7 mouse cellular contexts compared by ENCODE assay signal in the genomic region with DNA sequence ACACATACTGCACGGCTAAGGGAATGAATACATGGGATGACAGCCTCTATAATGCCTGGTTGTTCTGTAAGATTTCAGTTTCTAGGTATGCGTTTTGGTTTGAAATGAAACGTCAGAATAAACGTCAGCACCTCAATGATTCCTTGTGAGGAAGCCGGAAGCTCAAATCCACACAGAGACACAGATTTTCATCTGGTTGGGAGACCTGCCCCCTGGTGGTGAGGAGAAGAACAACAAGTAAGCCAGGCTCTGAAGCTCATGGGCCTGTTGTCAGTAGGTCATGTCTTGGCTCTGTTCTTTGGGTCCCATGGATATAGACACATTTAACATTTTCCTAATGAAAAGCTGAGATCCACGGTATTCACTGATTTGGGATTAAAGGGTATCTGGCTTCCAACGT. TPM values are rescaled to one million over a fixed set of nuclear protein-coding genes. Genes with fewer than 3 reads are reported as not detected.
DNase-seq lines count a peak whose midpoint lies in the region; ATAC-seq and TF ChIP-seq lines count a peak whose summit lies in the region.

No protein-coding gene starts in this region.

- no peak for ATAC-seq in kidney, embryonic 16.5 days (ENCODE audit: low FRiP score, low TSS enrichment)
- ATAC-seq in forebrain, postnatal 0 days, result peak; percentile 38

- H3K36me3 ChIP-seq in kidney, embryonic 16.5 days (ENCODE audit: insufficient read depth, low read length), result no peaks in the 10 kb centered on the region
- H3K36me3 ChIP-seq in ES-Bruce4 (ENCODE audit: control insufficient read depth, insufficient read depth, low read length, poor library complexity, severe bottlenecking), result no peaks in the 10 kb centered on the region
- no peaks in the 10 kb centered on the region for H3K36me3 ChIP-seq in forebrain, postnatal 0 days (ENCODE audit: insufficient read depth)

- peak; percentile 40 for DNase-seq in kidney, adult 9 months
- peak; percentile 70 for DNase-seq in adrenal gland, postnatal 14 days
- peak; percentile 86 for DNase-seq in forebrain, postnatal 0 days
- DNase-seq in left cerebral cortex, postnatal 4 days, result peak; percentile 55
- peak; percentile 42 for DNase-seq in right cerebral cortex, postnatal 25 days

- H3K9me3 ChIP-seq in kidney, embryonic 16.5 days (ENCODE audit: low read length), result no peaks in the 10 kb centered on the region
- no peaks in the 10 kb centered on the region for H3K9me3 ChIP-seq in ES-Bruce4 (replicated peaks; ENCODE audit: control insufficient read depth, insufficient read depth, low read length, poor library complexity, severe bottlenecking)
- H3K9me3 ChIP-seq in forebrain, postnatal 0 days (ENCODE audit: low read length), result no peaks in the 10 kb centered on the region

- no peak overlapping the region for H3K4me2 ChIP-seq in kidney, embryonic 16.5 days (replicated peaks; ENCODE audit: low read depth, low read length)
- no peak overlapping the region for H3K4me2 ChIP-seq in forebrain, postnatal 0 days (ENCODE audit: low read depth)

- no peak for TF ChIP-seq POLR2A in ES-Bruce4 (IDR thresholded peaks at IDR 0.05; ENCODE audit: insufficient read depth, low read length)

- 51% methylated on average over 7 of the region's 7 CpGs for WGBS in kidney, embryonic 16.5 days
- 41% methylated on average over 7 of the region's 7 CpGs for WGBS in forebrain, postnatal 0 days

- peak; percentile 63 for TF ChIP-seq CTCF in ES-Bruce4 (IDR thresholded peaks at IDR 0.05; ENCODE audit: low read depth, low read length)
- TF ChIP-seq CTCF in forebrain, postnatal 0 days (IDR thresholded peaks at IDR 0.05; ENCODE audit: low read depth), result peak; percentile 93

- H3K27me3 ChIP-seq in kidney, embryonic 16.5 days (ENCODE audit: insufficient read depth, low read length), result no peaks in the 10 kb centered on the region
- H3K27me3 ChIP-seq in ES-Bruce4 (ENCODE audit: control insufficient read depth, insufficient read depth, low read length, poor library complexity, severe bottlenecking), result no peaks in the 10 kb centered on the region
- H3K27me3 ChIP-seq in forebrain, postnatal 0 days (ENCODE audit: insufficient read depth, low read length), result no peaks in the 10 kb centered on the region

- no peaks in the 10 kb centered on the region for H3K4me1 ChIP-seq in kidney, embryonic 16.5 days (ENCODE audit: insufficient read depth, low read length)
- no peaks in the 10 kb centered on the region for H3K4me1 ChIP-seq in ES-Bruce4 (ENCODE audit: control insufficient read depth, insufficient read depth, low read length)
- H3K4me1 ChIP-seq in forebrain, postnatal 0 days (ENCODE audit: insufficient read depth), result no peaks in the 10 kb centered on the region

- TF ChIP-seq EP300 in ES-Bruce4 (IDR thresholded peaks at IDR 0.05; ENCODE audit: insufficient read depth, low read depth, low read length), result no peak

- intact Hi-C loops in left cerebral cortex, postnatal 4 days (cut with DNase I), result loop anchor here (5.0 to 10.0 kb wide), 2 partner anchors 315 to 388 kb away; no protein-coding TSS in a partner anchor

- H3K4me3 ChIP-seq in kidney, embryonic 16.5 days (ENCODE audit: low read length), result no peak overlapping the region
- H3K4me3 ChIP-seq in ES-Bruce4 (ENCODE audit: low read depth, low read length), result no peak overlapping the region
- H3K4me3 ChIP-seq in forebrain, postnatal 0 days (ENCODE audit: low read depth, low read length), result no peak overlapping the region

- no peak overlapping the region for H3K9ac ChIP-seq in kidney, embryonic 16.5 days (replicated peaks; ENCODE audit: low read length)
- H3K9ac ChIP-seq in ES-Bruce4 (ENCODE audit: low read depth, poor library complexity, severe bottlenecking), result no peak overlapping the region
- H3K9ac ChIP-seq in forebrain, postnatal 0 days, result no peak overlapping the region

- H3K27ac ChIP-seq in kidney, embryonic 16.5 days (ENCODE audit: low read length), result no peak overlapping the region
- no peak overlapping the region for H3K27ac ChIP-seq in ES-Bruce4 (ENCODE audit: insufficient read depth, low read length)
- no peak overlapping the region for H3K27ac ChIP-seq in forebrain, postnatal 0 days (ENCODE audit: low read depth, low read length)

RNA-seq across cellular contexts. Expression of a gene that starts 40.4 kb away (rescaled TPM):
- 24.2 and 24.7 TPM in 2 replicates for polyA plus RNA-seq in kidney, embryonic 16.5 days (2015; fragmentation: Nextera tagmentation; extraction: Ambion mirVana)
- polyA plus RNA-seq in ES-Bruce4 (2011; ENCODE audit: insufficient read depth, insufficient read length, low read depth, missing spikeins), result 106 and 108 TPM in 2 replicates
- total RNA-seq in adrenal gland, postnatal 14 days (2021), result 10.3 and 16.5 TPM in 2 replicates
- total RNA-seq in forebrain, postnatal 0 days (2014; rRNA removed), result 95.6 and 106 TPM in 2 replicates
- polyA plus RNA-seq in forebrain, postnatal 0 days (2015; fragmentation: Nextera tagmentation; extraction: Ambion mirVana), result 30.2 and 40.2 TPM in 2 replicates
- total RNA-seq in left cerebral cortex, postnatal 4 days (2021), result 10 to 100 TPM; 82.8 to 83.3 TPM
